Mouse (Mus musculus): ENCODE measurements at regions not wholly inside any gene's neighbourhood (a gene's known extent, or its start where the extent isn't known, plus 50 kb on each side); places are given as distances from the start of the nearest gene placed in this dataset.

- H3K27me3 ChIP-seq (ENCODE audit: control insufficient read depth, insufficient read depth, low read depth, low read length): no peaks in the 10 kb centered on the region
- H3K27ac ChIP-seq (ENCODE audit: low read length): no peak overlapping the region
- H3K9me3 ChIP-seq (ENCODE audit: control insufficient read depth, low read length): no peaks in the 10 kb centered on the region
- no peak overlapping the region for H3K4me2 ChIP-seq (ENCODE audit: low read depth, low read length)
- no peak for ATAC-seq (ENCODE audit: low read depth)
- no peak overlapping the region for H3K9ac ChIP-seq (ENCODE audit: low read length)
- WGBS: 61% methylated on average over 5 of the region's 5 CpGs
- H3K36me3 ChIP-seq (ENCODE audit: control insufficient read depth, insufficient read depth, low read length): no peaks in the 10 kb centered on the region
- H3K4me3 ChIP-seq (ENCODE audit: low read length): no peak overlapping the region
- peaks cover 4% of the 10 kb centered on the region; the same call in 1 of the 2 replicates for H3K4me1 ChIP-seq (replicated peaks; ENCODE audit: control insufficient read depth, insufficient read depth, low read length)
These were observed 201.2 kb downstream of the Col12a1 start for GRCm38 (mm10) chr9:79517461-79517860.

GRCm38 (mm10) chr9:79518640-79519039 is 200.0 kb downstream of the Col12a1 start:
- Histone ChIP-seq H3K36me3 (ENCODE audit: control insufficient read depth, insufficient read depth, low read length) (no peaks in the 10 kb centered on the region), H3K9me3 (ENCODE audit: control insufficient read depth, low read length) (no peaks in the 10 kb centered on the region), H3K4me3 (ENCODE audit: low read length) (no peak overlapping the region), H3K4me2 (ENCODE audit: low read depth, low read length) (no peak overlapping the region), H3K4me1 (replicated peaks; ENCODE audit: control insufficient read depth, insufficient read depth, low read length) (peaks cover 4% of the 10 kb centered on the region; the same call in 1 of the 2 replicates), H3K9ac (ENCODE audit: low read length) (no peak overlapping the region), H3K27ac (ENCODE audit: low read length) (no peak overlapping the region), H3K27me3 (ENCODE audit: control insufficient read depth, insufficient read depth, low read depth, low read length) (no peaks in the 10 kb centered on the region)
- no peak for ATAC-seq (ENCODE audit: low read depth)
- WGBS: 47% methylated on average over 1 of the region's 1 CpGs

- no peak overlapping the region for H3K9ac ChIP-seq (ENCODE audit: low read length)
- ATAC-seq (ENCODE audit: low read depth): no peak
- 72% methylated on average over 2 of the region's 2 CpGs for WGBS
- no peaks in the 10 kb centered on the region for H3K36me3 ChIP-seq (ENCODE audit: control insufficient read depth, insufficient read depth, low read length)
- no peak overlapping the region for H3K27ac ChIP-seq (ENCODE audit: low read length)
- H3K27me3 ChIP-seq (ENCODE audit: control insufficient read depth, insufficient read depth, low read depth, low read length): no peaks in the 10 kb centered on the region
- peaks cover 4% of the 10 kb centered on the region; the same call in 1 of the 2 replicates for H3K4me1 ChIP-seq (replicated peaks; ENCODE audit: control insufficient read depth, insufficient read depth, low read length)
- H3K9me3 ChIP-seq (ENCODE audit: control insufficient read depth, low read length): no peaks in the 10 kb centered on the region
- no peak overlapping the region for H3K4me2 ChIP-seq (ENCODE audit: low read depth, low read length)
- no peak overlapping the region for H3K4me3 ChIP-seq (ENCODE audit: low read length)
These were observed 198.1 kb downstream of the Col12a1 start for GRCm38 (mm10) chr9:79520498-79520897.

- Histone ChIP-seq H3K4me2 (ENCODE audit: low read depth, low read length) (no peak overlapping the region), H3K4me3 (ENCODE audit: low read length) (no peak overlapping the region), H3K9ac (ENCODE audit: low read length) (no peak overlapping the region), H3K27ac (ENCODE audit: low read length) (no peak overlapping the region), H3K36me3 (ENCODE audit: control insufficient read depth, insufficient read depth, low read length) (no peaks in the 10 kb centered on the region), H3K4me1 (replicated peaks; ENCODE audit: control insufficient read depth, insufficient read depth, low read length) (no peaks in the 10 kb centered on the region), H3K9me3 (ENCODE audit: control insufficient read depth, low read length) (no peaks in the 10 kb centered on the region), H3K27me3 (ENCODE audit: control insufficient read depth, insufficient read depth, low read depth, low read length) (no peaks in the 10 kb centered on the region)
- ATAC-seq (ENCODE audit: low read depth): no peak
- 81% methylated on average over 4 of the region's 4 CpGs for WGBS
These were observed 195.6 kb downstream of the Col12a1 start for GRCm38 (mm10) chr9:79523054-79523453.

GRCm38 (mm10) chr9:79525000-79525399 is 193.6 kb downstream of the Col12a1 start:
- Histone ChIP-seq H3K9ac (ENCODE audit: low read length) (no peak overlapping the region), H3K4me3 (ENCODE audit: low read length) (no peak overlapping the region), H3K36me3 (ENCODE audit: control insufficient read depth, insufficient read depth, low read length) (no peaks in the 10 kb centered on the region), H3K27ac (ENCODE audit: low read length) (no peak overlapping the region), H3K27me3 (ENCODE audit: control insufficient read depth, insufficient read depth, low read depth, low read length) (no peaks in the 10 kb centered on the region), H3K4me2 (ENCODE audit: low read depth, low read length) (no peak overlapping the region), H3K9me3 (ENCODE audit: control insufficient read depth, low read length) (no peaks in the 10 kb centered on the region), H3K4me1 (replicated peaks; ENCODE audit: control insufficient read depth, insufficient read depth, low read length) (no peaks in the 10 kb centered on the region)
- ATAC-seq (ENCODE audit: low read depth): no peak

GRCm38 (mm10) chr9:79526390-79526789 is 192.2 kb downstream of the Col12a1 start:
- no peaks in the 10 kb centered on the region for H3K4me1 ChIP-seq (replicated peaks; ENCODE audit: control insufficient read depth, insufficient read depth, low read length)
- no peak overlapping the region for H3K27ac ChIP-seq (ENCODE audit: low read length)
- H3K9me3 ChIP-seq (ENCODE audit: control insufficient read depth, low read length): no peaks in the 10 kb centered on the region
- H3K9ac ChIP-seq (ENCODE audit: low read length): no peak overlapping the region
- H3K4me2 ChIP-seq (ENCODE audit: low read depth, low read length): no peak overlapping the region
- WGBS: 51% methylated on average over 6 of the region's 6 CpGs
- no peak for ATAC-seq (ENCODE audit: low read depth)
- no peak overlapping the region for H3K4me3 ChIP-seq (ENCODE audit: low read length)
- H3K36me3 ChIP-seq (ENCODE audit: control insufficient read depth, insufficient read depth, low read length): no peaks in the 10 kb centered on the region
- H3K27me3 ChIP-seq (ENCODE audit: control insufficient read depth, insufficient read depth, low read depth, low read length): no peaks in the 10 kb centered on the region

GRCm38 (mm10) chr9:79527331-79527730 is 191.3 kb downstream of the Col12a1 start:
- Histone ChIP-seq H3K4me2 (ENCODE audit: low read depth, low read length) (no peak overlapping the region), H3K4me1 (replicated peaks; ENCODE audit: control insufficient read depth, insufficient read depth, low read length) (no peaks in the 10 kb centered on the region), H3K9ac (ENCODE audit: low read length) (no peak overlapping the region), H3K9me3 (ENCODE audit: control insufficient read depth, low read length) (no peaks in the 10 kb centered on the region), H3K27me3 (ENCODE audit: control insufficient read depth, insufficient read depth, low read depth, low read length) (no peaks in the 10 kb centered on the region), H3K36me3 (ENCODE audit: control insufficient read depth, insufficient read depth, low read length) (no peaks in the 10 kb centered on the region), H3K4me3 (ENCODE audit: low read length) (no peak overlapping the region), H3K27ac (ENCODE audit: low read length) (no peak overlapping the region)
- 71% methylated on average over 3 of the region's 3 CpGs for WGBS
- ATAC-seq (ENCODE audit: low read depth): no peak
